Mouse (Mus musculus): ENCODE measurements around the gene Gm2897. TPM values are rescaled to one million over a fixed set of nuclear protein-coding genes. Genes with fewer than 3 reads are reported as not detected.

Gene Gm2897
- 5.8 TPM for polyA plus RNA-seq (2014; fragmentation: Illumina TruSeq; extraction: RNeasy Lipid Tissue Mini Kit (QIAGEN cat#74804); ENCODE audit: low read depth, low replicate concordance)

GRCm38 (mm10) chr14:3048727-3049512, at the start of gene Gm2897:
Gm2897 (plus strand) TSS chr14:3049285.

GRCm38 (mm10) chr14:3029702-3030101, 19.4 kb upstream of the Gm2897 start, which contains the start of gene Gm2888:
Gm2888 (plus strand) TSS chr14:3030002.

Other genes starting within 250 kb of the Gm2897 start
- 24.3 TPM for gene Gm2888, start 19.3 kb upstream of the Gm2897 start, polyA plus RNA-seq (2014; fragmentation: Illumina TruSeq; extraction: RNeasy Lipid Tissue Mini Kit (QIAGEN cat#74804); ENCODE audit: low read depth, low replicate concordance)
- gene Gm10340, start 84.7 kb downstream of the Gm2897 start, polyA plus RNA-seq (2014; fragmentation: Illumina TruSeq; extraction: RNeasy Lipid Tissue Mini Kit (QIAGEN cat#74804); ENCODE audit: low read depth, low replicate concordance) = 6.5 TPM
- gene Gm5795, start 139.0 kb downstream of the Gm2897 start, polyA plus RNA-seq (2014; fragmentation: Illumina TruSeq; extraction: RNeasy Lipid Tissue Mini Kit (QIAGEN cat#74804); ENCODE audit: low read depth, low replicate concordance) = 165 TPM
- 1.2 TPM for gene D830030K20Rik, start 159.2 kb downstream of the Gm2897 start, polyA plus RNA-seq (2014; fragmentation: Illumina TruSeq; extraction: RNeasy Lipid Tissue Mini Kit (QIAGEN cat#74804); ENCODE audit: low read depth, low replicate concordance)

Data from testis, adult 10 weeks (tissue).